Mouse (Mus musculus) cerebellum, postnatal 25 days (tissue): Measurements from ENCODE around the gene BC017158.
A peak's percentile ranks its signal among the peaks of the same experiment; 100 is the strongest.
"Not testable (repeated sequence)": the region's sequence is repeated elsewhere in the genome, so short reads cannot be mapped to it uniquely, and the experiment has no call there.

Source experiments
- DNase-seq, 2 experiments: peaks; one replicate each; pipeline ENCODE4 v3.0.0; 2021; ENCODE audit warnings: mixed read lengths in 2 of 2

The BC017158 gene

DNA sequence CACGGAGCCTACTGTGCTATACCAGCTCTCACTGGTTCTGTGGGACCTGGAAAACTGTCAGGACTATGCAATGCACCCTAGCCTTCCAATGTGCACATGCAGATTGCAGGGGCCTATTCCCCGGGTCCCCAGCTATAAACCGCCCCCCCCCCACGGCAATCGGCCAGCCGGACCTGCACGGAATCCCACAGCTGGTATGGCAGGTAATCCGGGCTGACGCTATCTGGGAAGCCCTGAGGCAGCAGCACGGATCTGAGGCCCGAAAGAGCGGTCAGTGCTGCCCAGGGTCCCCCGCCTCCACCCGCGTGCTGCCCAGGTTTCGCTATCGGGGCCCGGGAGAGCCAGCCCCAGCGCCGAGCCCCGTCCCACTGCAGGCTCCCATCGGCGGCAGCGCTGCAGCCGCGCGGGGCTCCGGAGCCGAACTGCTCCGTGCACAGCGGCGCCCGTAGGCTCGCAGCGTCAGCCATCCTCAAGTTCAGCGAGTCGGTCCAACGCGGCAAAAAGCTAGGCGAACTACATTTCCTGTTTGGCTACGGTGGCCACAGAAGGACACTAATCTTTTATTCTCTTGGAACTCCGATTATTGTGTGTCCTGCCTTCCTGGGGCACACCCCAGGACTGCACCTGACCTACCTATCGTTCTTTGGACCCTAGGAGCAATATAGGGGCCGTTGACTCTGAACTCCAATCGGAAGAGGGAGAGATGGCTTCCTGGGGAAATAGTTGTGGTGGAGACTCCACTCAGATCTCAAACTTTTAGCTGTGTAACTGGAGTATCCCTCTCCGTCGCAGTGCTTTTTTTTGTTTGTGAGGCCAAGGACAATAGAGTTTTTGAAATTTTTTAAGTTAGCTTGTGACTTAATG, at the start of gene BC017158:
Gene BC017158 (minus strand): TSS at position 554 of the 864 bp plus-strand sequence.
- DNase-seq = peak; percentile 83 to 86

DNA sequence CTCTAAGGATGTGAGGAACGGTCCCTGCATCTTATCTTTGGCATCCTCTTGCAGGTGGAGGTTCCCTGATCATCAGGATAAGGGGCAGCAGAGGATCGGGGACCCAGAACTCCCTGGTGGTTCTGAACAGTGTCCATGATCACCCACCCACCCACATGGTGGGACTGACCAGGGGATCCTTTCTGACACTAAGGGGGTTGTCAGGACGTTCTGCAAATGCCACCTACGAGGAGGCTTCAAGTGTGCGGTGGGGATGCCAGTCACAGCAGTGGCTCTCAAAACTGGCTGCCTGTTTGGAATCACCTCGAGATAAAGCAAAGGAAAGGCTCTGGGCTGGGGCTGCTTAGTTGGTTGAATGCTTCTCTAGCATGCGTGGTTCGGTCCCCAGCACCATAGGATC, 49.0 kb upstream of the BC017158 start:
- DNase-seq = no peak

DNA sequence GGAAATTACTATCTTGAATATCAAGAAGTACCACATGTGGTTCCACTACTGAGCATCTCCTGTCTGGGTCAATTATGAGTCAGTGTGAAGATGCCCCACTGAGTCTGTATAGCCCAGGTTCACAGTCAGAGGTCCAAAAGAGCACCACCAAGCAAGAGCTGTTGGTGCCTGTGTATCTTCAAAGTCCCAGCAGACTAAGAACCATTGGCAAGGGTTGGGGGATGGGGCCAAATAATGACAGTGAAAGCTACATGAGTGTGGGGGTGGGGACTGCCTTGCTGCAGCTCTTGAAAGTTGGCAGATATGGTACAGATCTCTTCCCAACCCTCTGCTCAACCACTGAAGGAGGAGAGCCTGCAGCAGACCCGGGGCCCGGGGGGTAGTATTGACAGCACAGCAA, 48.6 kb upstream of the BC017158 start:
- no peak for DNase-seq

DNA sequence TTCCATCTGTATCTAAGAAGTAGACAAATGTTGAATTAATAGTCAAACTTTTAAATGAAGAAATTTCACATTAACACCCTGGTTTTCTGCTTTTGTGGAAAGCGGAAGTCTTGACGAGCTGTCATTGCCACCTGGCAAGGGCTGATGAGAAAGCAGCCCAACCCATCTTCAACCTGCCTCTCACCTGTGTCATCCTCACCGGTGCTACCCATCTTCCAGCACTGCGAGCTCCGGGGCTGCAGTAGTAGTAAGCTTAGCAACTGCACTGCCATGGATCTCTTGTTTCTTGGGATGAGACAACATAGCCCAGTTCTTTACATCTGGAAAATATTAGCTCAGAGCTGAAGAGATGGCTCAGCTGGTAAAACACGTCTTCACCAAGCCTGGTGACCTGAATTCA, 47.7 kb upstream of the BC017158 start:
- DNase-seq = peak in 1 of 2 experiments; percentile 3

DNA sequence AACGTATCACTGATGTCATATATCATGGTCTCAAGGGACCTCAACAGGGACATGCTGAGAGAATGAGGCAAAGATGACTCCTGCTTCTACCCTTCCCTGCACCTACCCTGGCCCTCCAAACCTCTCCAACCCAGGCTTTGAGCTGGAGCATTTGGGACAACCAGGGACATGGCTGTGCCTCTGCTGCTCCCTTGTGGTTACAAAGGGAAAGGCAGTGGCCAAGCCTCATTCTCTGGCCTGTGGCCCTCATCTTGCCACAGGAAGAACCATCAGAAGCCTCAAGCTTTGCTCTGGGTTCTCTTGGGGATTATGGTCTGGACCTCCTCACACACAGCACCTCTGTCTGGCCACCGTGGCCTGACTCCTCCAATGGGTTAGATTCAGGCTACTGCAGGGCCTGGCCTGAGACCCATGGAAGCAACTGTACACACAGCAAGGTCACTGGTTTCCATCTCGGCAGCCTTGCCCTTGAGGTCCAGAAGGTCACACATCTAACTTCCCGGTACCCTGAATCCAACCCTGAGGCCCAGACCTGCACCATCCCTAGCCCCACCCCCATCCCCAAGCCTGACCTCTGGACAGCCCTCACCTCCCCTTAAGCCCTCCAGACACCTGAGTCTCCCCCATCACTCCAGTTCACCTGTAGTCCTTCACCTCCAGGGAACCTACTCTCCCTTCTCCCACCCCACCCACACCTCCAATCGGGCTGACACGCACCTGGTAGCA, 47.1 kb upstream of the BC017158 start:
- DNase-seq = peak; percentile 88 to 89

DNA sequence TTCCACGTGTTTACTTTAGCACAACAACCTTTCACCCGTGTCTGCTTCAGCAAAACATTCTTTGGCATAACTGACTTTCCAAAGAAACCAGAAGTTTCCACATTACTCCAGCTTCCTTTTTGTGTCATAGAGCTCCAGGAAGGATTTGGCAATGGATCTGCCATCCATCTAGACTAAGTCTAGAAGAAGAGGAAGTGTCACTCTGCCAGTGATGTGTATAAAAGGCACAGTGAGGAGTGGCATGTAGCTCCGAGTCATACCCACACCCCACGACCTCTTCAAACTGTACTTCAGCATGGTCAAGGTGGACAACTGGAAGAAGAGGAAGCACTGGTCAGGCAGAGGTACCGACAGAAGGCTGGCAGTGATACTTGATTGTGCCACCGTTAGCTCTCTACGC, 46.5 kb upstream of the BC017158 start:
- DNase-seq = no peak

DNA sequence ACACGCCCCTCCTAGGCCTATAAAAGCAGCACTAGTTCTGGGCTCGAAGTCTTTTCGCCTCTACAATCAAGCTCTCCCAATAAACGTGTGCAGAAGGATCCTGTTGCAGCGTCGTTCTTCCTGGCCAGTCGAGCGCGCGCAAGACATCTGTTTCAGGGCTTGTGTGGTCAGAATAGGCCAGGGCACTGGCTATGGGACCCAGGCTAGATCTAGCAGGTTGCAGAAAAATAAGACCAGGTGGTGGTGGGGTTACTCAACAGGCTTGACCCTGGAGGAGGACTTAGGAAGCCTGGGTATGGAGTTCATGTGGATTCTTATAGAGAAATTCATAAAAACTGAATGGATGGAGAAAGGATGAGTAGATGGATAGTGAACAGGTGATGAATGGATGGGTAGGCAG, 44.7 kb upstream of the BC017158 start:
- DNase-seq = not testable (repeated sequence)

DNA sequence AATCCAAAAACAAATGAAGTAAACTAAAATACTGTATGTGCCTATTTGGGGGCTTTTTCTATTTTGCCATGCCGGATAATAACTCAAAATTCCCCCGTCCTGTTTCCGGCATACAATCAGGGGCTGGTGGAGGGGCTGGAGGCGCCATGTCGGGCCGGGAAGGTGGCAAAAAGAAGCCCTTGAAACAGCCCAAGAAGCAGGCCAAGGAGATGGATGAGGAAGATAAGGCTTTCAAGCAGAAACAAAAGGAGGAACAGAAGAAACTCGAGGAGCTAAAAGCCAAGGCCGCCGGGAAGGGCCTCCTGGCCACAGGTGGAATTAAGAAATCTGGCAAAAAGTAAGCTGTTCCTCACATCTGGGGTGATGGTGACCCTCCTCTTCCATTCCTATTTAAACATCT, 42.4 kb upstream of the BC017158 start:
- DNase-seq = not testable (repeated sequence)

DNA sequence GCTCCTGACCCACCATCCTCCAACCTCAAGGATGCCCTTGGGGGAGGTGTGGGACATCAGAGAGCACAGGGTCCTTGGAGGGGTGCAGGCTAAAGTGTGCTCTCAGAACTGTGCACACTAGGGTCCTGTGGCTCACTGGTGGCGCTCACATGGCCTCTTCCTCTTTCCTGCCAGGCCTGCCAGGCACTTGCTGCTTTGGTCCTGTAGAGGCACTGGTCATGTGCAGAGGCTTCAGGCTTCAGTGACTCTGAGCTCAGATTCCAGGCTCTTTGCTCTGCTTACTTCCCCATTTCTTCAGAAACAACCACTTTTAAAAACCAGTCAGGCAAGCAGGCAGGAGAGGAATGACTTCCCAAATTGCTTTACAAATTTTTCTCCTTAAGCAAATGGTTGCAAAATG, 34.9 kb upstream of the BC017158 start:
- DNase-seq = no peak

DNA sequence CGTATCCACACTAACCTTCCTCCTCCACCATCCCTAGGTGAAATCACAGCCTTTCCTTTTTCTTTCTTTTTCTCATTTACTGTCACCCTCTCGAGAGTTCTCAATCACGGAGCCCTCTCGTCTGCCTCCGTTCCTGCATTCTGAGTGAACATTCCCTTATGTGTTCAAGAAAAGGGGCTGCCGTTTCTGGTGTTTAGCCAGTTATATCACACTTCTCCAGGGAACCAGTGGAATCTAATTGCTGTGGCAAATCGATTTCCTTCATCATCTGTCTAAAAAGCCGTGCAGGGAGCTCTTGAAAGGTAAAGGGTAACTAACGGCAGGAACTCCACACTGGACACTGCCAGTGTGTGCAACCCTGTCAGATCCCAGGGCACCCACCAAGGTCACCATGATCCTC, 33.0 kb upstream of the BC017158 start:
- DNase-seq = no peak

DNA sequence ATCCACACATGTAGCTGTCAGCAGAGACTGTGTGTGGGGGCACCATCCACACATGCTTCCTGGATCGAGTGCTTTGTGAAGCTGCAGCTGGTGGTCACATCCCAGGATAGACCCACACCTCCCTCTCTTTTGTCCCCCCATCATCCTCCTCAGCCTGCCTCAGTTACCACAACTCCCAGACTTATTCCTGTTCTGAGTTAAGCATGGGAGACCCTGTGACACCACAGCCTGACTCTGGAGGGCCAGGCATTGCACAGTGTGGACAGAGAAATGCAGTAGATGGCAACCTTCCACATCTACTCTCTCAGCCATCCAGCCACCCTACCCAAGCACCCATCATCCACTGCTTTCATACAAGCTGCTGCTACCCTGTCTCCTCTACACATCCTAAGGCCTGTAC, 27.0 kb upstream of the BC017158 start:
- no peak for DNase-seq

DNA sequence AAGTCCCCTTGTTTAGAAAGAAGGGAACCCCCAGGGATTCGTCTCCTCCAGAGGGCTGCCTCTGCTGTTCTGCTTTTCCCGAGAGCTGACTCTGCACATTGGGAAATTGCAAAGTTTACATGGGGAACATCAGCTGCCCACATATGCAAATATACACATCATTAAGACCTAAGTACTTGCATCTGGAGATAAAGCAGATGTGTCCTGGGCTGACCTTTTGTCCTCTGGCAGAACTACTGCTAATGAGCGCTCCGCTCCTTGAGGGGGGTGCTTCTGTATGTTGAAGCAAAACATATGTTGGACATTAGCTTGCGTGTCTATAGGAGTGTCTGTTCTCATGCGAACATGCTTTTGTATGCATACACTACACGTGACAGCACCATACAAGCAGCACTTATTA, 23.3 kb upstream of the BC017158 start:
- DNase-seq = no peak

DNA sequence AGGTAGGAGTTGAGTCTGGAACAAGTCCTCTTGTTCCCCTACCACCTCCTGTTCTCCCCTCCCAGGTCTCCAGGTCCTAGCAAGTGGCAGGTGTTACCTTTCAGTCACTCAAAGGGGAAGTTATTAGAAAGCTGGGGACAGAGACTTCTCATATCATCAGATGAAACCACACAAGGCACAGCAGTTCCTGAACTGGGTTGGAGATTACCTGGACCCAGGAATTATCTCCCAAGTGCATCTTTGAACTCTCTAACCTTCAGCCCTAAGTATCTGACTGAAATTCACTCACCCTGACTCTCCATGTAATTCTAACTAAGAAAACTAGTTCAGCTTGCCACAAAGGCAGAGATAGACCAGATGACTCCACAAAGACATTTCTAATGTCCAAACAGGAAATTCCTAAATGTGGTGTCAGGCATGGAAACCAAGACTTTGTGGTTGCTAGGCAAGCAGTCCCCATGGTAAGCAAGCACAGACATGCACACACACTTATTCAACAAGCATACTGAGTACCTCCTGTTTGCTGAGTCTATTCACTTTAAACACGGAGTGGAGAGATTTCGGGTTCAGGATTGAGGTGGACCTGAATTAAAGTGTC, 22.3 kb upstream of the BC017158 start:
- DNase-seq = no peak

DNA sequence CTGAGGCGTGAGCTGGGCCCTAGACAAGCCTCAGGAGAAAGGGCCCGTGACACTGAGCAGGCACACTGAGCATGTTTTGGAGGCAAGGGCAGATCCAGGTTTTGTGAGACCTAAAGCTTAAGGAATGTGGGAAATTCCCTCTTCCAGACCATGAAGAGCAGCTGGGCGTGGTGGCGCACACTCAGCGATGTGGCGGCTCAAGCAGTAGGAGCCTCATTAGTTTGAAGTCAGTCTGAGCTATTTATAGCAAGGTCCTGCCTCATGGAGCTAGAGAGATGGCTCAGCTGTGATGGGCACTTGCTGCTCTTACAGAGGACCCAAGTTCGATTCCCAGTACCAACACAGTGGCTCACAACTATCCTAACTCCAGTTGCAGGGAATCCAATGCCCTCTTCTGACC, 21.2 kb upstream of the BC017158 start:
- DNase-seq = no peak

DNA sequence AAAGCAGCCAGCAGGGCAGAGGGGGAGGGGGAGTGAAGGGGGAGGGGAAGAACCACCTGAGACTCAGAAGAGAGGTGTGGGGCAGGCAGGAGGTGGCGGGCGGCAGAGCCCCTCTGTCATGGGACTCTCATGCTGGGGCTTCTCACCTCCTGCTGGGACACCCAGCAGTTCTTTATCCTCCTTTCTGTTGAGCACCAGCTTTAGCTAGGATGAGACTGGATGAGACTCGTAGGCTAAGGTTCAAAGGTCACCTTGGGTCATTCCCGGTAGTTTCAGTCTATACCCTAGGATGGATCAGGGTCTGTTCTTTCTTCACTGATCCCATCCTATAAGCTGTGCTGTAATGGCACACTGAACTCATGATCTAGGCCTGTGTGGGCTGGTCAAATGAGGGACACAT, 19.0 kb upstream of the BC017158 start:
- DNase-seq = no peak

DNA sequence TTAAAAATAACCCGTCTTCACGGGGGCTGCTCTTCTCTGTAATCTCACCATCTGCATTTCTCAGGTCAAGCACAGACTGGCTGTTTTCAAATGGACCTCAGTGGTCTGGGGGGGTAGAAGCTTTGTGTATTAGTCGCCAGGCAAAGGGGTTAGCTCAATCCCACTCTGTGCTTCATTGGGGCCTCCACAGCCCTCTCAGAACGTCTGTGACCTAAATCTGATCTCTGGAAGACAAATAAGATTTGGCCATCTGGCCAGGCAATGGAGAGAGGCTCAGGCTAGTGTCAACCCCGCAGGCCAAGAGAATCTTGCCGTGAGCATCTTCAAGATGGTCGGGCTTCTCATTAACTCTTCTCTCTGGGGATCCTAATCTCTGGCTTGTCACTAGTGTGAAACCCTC, 16.5 kb upstream of the BC017158 start:
- DNase-seq = no peak

DNA sequence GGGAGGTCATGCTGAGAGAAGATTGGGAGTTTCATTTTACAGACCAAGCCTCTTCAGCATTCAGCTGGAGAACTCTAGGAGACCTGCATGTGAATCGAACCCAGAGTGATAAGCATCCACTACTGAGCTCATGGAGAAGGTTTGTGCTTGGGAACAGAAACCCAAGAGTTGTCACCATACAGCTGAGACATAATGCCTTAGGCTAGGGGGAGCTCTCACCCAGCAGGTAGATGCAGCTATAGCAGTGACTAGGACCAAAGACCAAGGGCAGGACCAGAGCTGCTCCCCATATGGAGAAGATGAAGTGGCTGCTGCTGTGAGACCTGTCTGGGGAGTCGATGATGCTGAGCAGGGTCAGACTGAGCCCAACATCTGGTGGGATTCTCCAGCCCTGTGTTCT, 15.6 kb upstream of the BC017158 start:
- DNase-seq = no peak

DNA sequence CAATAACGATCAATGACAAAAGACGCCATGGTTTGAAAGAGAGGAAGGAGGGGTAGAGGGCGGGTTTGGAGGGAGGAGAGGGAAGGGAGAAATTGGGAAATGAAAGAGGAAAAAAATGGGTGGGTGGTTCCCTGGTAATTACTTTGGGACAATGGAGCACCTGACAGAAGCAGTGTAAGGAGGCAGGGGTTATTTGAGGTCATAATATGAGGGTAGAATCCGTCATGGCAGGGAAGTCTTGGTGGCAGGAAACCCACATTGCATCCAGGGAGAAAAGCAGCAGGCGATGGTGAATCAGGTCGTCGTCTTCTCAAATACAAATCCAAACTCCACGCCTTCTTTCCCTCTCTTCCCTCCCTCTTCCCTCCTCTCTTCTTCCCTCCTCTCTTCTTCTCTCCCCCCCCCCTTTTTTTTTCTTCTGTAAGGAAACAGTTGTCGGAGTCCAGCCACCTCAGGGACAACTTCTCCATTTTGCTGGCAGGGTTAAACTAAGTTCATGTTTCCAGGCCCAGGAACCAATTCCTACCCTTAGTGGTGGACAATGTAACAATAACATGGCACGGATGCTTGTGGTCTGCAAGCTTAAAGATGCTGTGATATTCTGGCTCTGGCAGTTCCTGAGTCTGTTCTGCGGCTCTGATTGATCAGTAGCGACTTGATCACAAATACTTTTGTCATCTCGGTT, 14.5 kb upstream of the BC017158 start:
- no peak for DNase-seq

DNA sequence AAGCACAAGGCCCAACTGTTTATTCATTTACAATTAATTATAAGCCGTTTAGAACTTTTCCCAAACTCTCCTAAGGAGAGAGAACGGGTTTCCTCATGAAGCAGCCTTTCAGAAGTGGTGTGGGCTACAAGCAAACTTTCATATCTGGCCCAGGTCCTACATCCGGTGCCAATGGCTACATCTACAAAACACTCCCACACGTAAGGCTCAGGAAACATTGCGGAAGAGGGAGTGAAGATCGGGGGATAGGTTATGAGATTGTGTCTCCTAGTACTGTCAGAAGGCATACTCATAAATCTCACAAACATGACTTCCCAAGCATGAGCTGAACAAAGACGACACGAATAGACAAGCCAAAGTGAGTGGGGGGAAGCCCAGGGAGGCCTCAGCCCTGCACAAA, 13.8 kb upstream of the BC017158 start:
- DNase-seq = no peak

DNA sequence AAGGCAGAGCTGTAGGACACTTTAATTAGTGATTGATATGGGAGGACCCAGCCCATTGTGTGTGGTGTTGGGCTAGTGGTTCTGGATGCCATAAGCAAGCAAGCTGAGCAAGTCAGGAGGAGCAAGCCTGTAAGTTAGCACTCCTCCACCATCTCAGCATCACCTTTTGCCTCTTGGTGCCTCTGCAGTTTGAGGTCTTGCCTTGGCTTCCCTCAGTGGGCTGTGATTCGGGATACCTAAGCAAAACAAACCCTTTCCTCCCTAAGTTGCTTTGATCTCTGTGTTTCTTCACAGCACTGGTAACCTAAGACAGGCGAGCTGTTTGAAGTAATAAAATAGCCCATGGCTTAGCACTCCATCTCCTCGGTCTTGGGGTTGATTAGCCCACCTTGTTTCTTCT, 13.3 kb upstream of the BC017158 start:
- DNase-seq = no peak

DNA sequence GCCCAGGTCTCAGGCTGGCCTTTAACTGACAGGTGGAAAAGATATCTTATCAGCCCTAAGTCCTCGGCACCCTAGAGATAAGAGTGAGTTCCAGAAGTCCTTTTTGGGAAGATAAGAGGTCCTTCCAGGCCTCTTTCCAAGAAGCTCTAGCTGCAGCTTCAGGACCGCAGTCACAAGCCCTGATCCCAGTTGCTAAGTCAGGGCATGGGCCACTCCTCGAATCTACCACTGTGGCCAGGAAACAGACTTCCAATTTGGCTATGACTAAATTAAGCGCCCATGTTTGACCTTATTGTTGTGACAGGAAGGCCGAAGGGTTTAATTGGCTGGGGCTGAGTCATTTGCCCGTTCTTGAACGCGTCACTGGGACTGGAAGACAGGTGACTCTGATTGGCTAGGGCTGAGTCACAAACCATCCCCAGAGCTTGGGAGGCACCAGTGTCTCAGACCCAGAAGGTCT, 12.3 kb upstream of the BC017158 start:
- DNase-seq = no peak

DNA sequence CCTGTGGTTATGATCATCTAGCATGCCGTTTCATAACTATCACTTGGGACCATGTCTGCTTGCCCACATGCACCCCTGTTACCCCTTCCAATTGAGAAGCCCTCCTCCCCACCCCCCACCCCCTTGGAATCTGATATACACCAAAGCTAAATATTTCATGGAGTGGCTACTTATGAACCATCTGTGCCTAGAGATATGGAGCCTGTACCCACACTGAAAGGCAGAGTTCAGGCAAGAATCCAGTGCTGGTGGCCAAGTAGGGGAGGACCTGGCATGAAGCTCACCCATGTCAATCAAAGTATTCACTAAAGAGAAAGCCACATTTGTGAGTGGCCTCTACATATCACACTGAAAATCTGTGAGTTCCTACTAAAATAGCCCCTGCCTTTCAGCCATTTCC, 11.8 kb upstream of the BC017158 start:
- no peak for DNase-seq

DNA sequence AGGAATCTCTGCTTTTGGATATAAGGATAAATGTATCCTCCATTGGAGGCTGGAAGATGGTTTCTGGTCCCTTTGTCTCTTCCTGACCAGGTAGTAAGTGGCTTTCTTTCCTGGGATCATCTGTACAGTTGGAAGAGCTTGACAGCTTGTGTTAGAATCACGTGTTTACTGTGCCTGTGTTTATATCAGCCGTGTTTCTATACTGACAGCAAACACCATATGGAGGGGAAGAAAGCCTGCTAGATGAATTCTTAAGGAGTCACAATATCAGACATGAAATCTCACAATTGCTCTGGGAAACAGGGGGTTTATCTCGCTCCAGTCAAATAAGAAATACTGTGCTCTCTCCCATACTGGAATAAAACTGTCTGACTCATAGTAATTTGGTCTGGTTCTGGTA, 11.2 kb upstream of the BC017158 start:
- DNase-seq = no peak
